Mouse (Mus musculus) lung, adult 2 months (tissue): ENCODE results near the gene Gtf2h1. TPM values are rescaled to one million over a fixed set of nuclear protein-coding genes. Genes with fewer than 3 reads are reported as not detected.

Experiments
- DNase-seq: peaks from one replicate; pipeline ENCODE4 v3.0.0; 2022
- H3K4me1 ChIP-seq: fragments of 200-500 bp; 2 replicates; pipeline ENCODE4 v1.6.1; 2011; ENCODE audit warnings: low read length; ENCODE audit not compliant: control insufficient read depth, insufficient read depth
- H3K4me3 ChIP-seq: fragments of 200-500 bp; replicated peaks from 2 replicates; pipeline ENCODE3; 2011; ENCODE audit warnings: low read depth, mild to moderate bottlenecking, control low read depth, low read length; ENCODE audit errors: extremely low read depth
- CTCF ChIP-seq: fragments of 200-500 bp; IDR thresholded peaks from 2 replicates; pipeline ENCODE4 v1.5.1; 2011; ENCODE audit warnings: mild to moderate bottlenecking, low read length, control low read depth; ENCODE audit not compliant: insufficient read depth
- POLR2A ChIP-seq: fragments of 200-500 bp; IDR thresholded peaks from 2 replicates; pipeline ENCODE4 v1.6.1; 2011; ENCODE audit warnings: low read depth, mild to moderate bottlenecking, control low read depth, low read length, borderline replicate concordance; ENCODE audit errors: extremely low read depth
- WGBS: fragments of 180-500 bp; shearing (Covaris S2); methylation state at CpG from one replicate; pipeline ENCODE4 v1.1.7; 2018; 5-methylcytosine and 5-hydroxymethylcytosine counted together
- polyA plus RNA-seq: library from polyadenylated mRNA; depleted of rRNA; stranded (reverse); fragments of >200 nt; gene quantifications from 2 replicates; pipeline ENCODE4 v1.2.3, GENCODE M21; 2012; rRNA removed

The Gtf2h1 gene
- polyA plus RNA-seq, 1 experiment: 7.4 TPM

DNA sequence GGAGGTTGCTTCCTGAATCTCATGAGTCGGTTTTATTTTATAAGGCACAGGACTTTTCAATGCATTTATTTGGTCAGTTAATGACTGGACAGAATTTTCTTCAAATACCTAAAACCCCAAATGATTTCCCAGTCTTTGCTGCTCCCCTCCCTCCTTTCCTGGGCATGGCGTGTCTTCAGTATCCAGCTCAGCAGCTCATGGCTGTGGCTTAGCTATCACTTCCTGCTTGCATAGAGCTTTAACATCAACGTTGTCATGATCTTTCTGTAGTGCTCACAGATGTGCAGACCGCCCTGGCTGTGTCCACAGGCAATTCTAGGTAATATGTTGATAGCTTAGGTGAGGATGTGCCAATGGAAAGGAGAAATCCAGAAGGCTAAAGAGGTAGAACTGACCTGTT lies 76.1 kb downstream of the Gtf2h1 start:
- Histone ChIP-seq H3K4me3 (no peak overlapping the region), H3K4me1 (no peaks in the 10 kb centered on the region)
- WGBS: 54% methylated on average over 4 of the region's 4 CpGs
- DNase-seq: no peak
- TF ChIP-seq CTCF (no peak), POLR2A (no peak)

Other genes starting within 250 kb of the Gtf2h1 start
- 7.2 and 9.5 TPM in 2 replicates for gene Sergef, start 156.3 kb upstream of the Gtf2h1 start, polyA plus RNA-seq
- gene Tph1, start 123.6 kb upstream of the Gtf2h1 start, polyA plus RNA-seq: 0.09 TPM in 1 of 2 replicates, not detected in the other
- gene Saal1, start 85.4 kb upstream of the Gtf2h1 start, polyA plus RNA-seq: 4.5 and 4.9 TPM in 2 replicates
- 0.97 and 1.4 TPM in 2 replicates for gene Saa3, start 80.4 kb upstream of the Gtf2h1 start, polyA plus RNA-seq
- gene Saa4, start 63.5 kb upstream of the Gtf2h1 start, polyA plus RNA-seq: 0.05 and 0.07 TPM in 2 replicates
- gene Saa1, start 53.1 kb upstream of the Gtf2h1 start, polyA plus RNA-seq: 2.4 TPM in 1 of 2 replicates, not detected in the other
- not detected in 2 replicates for gene Saa2, start 44.3 kb upstream of the Gtf2h1 start, polyA plus RNA-seq
- gene Hps5, start within 50 bp of the Gtf2h1 start, polyA plus RNA-seq: 12.3 and 15.4 TPM in 2 replicates
- gene Ldha, start 45.4 kb downstream of the Gtf2h1 start, polyA plus RNA-seq: 223 and 371 TPM in 2 replicates
- not detected in 2 replicates for gene Ldhc, start 65.1 kb downstream of the Gtf2h1 start, polyA plus RNA-seq
- gene Tsg101, start 123.9 kb downstream of the Gtf2h1 start, polyA plus RNA-seq: 57.3 and 75.1 TPM in 2 replicates
- gene Uevld, start 162.4 kb downstream of the Gtf2h1 start, polyA plus RNA-seq: 1.9 and 3.9 TPM in 2 replicates
- gene Gm9999, start 187.5 kb downstream of the Gtf2h1 start, polyA plus RNA-seq: not detected in 2 replicates
- 5.2 and 5.6 TPM in 2 replicates for gene Spty2d1, start 212.3 kb downstream of the Gtf2h1 start, polyA plus RNA-seq